Mouse (Mus musculus) heart, embryonic 12.5 days (tissue): ENCODE data around the gene Cyth1. TPM values are rescaled to one million over a fixed set of nuclear protein-coding genes. Genes with fewer than 3 reads are reported as not detected.

Source experiments
- ATAC-seq: fragments of 200-750 bp; cut with Nextera tagmentation; 2 replicates; pipeline ENCODE4 v1.8.0; 2017; ENCODE audit warnings: moderate TSS enrichment, moderate library complexity; ENCODE audit not compliant: insufficient number of reproducible peaks, low FRiP score
- H3K27ac ChIP-seq: fragments of 300-500 bp; sonication (generic); 2 replicates; pipeline ENCODE4 v1.5.1; 2016; ENCODE audit warnings: mild to moderate bottlenecking, moderate library complexity; ENCODE audit not compliant: poor library complexity, severe bottlenecking
- H3K27me3 ChIP-seq: fragments of 300-500 bp; sonication (generic); replicated peaks from 2 replicates; pipeline ENCODE4 v1.6.1; 2016; ENCODE audit warnings: mild to moderate bottlenecking, moderate library complexity
- H3K36me3 ChIP-seq: fragments of 300-500 bp; sonication (generic); 2 replicates; pipeline ENCODE4 v1.6.1; 2016; ENCODE audit warnings: mild to moderate bottlenecking, moderate library complexity
- H3K4me1 ChIP-seq: fragments of 300-500 bp; sonication (generic); replicated peaks from 2 replicates; pipeline ENCODE4 v1.6.1; 2016; ENCODE audit warnings: mild to moderate bottlenecking
- H3K4me2 ChIP-seq: fragments of 300-500 bp; sonication (generic); 2 replicates; pipeline ENCODE4 v1.6.1; 2016; ENCODE audit warnings: mild to moderate bottlenecking, moderate library complexity
- H3K4me3 ChIP-seq: fragments of 300-500 bp; sonication (generic); 2 replicates; pipeline ENCODE4 v1.5.1; 2016; ENCODE audit warnings: mild to moderate bottlenecking
- H3K9ac ChIP-seq: fragments of 300-500 bp; sonication (generic); 2 replicates; pipeline ENCODE4 v1.6.1; 2016; ENCODE audit warnings: mild to moderate bottlenecking, moderate library complexity
- H3K9me3 ChIP-seq: fragments of 300-500 bp; sonication (generic); replicated peaks from 2 replicates; pipeline ENCODE4 v1.6.1; 2016; ENCODE audit warnings: mild to moderate bottlenecking, moderate library complexity
- WGBS: fragments of 180-500 bp; shearing (Covaris S2); methylation state at CpG from one replicate; pipeline ENCODE4 v1.1.7; 2016; 5-methylcytosine and 5-hydroxymethylcytosine counted together
- polyA plus RNA-seq: library from polyadenylated mRNA; unstranded; fragments of >200 nt; fragmentation: Nextera tagmentation; extraction: Ambion mirVana; gene quantifications from 2 replicates; pipeline ENCODE4 v1.2.1, GENCODE M21; 2016

Gene Cyth1
- polyA plus RNA-seq, 1 experiment from 2014 or later = 21.1 TPM

DNA sequence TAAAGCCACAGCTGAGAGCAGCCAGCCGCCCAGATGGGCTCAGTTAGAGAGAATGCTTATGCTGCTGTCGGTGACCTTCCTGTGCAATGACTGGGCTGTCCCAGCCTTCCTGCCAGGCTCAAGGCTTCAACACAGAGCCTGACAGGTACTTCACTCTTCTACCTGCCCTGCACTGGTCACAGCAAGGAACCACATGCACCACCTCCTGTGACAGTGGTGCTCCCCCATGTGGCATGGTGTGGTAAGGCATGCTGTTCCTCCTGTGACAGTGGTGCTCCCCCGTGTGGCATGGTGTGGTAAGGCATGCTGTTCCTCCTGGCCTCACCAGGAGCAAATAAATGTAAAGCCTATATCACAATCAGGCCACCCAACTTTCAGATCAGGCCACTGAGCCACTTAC is 145.6 kb downstream of the Cyth1 start:
- H3K27ac ChIP-seq = no peak overlapping the region
- H3K4me2 ChIP-seq = no peak overlapping the region
- peaks cover 9% of the 10 kb centered on the region for H3K27me3 ChIP-seq
- H3K36me3 ChIP-seq = no peaks in the 10 kb centered on the region
- ATAC-seq = no peak
- no peaks in the 10 kb centered on the region for H3K9me3 ChIP-seq
- 60% methylated on average over 3 of the region's 3 CpGs for WGBS
- peaks cover 2% of the 10 kb centered on the region; the same call in 1 of the 2 replicates for H3K4me1 ChIP-seq
- H3K4me3 ChIP-seq = no peak overlapping the region
- no peak overlapping the region for H3K9ac ChIP-seq

DNA sequence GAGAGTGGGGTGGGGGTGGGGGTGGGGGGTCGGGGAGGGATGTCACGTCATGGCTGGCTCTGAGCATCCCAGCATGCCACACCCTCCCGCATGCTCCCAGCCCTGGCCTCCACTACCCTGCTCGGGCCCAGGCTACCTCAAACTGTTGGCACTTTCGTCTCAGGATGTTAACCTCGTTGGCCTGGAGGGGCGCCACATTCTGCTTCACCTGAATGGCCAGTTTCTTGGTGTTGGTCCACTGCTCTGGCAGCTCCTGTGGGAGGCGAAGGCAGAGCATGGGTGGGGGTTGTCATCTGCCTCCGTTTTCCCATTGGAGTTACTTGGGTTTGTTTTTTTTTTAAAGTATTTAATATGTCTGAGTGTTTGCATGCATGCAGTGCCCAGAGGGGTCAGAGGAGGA is 147.3 kb downstream of the Cyth1 start:
- ATAC-seq = no peak
- WGBS = 37% methylated on average over 9 of the region's 9 CpGs
- Histone ChIP-seq H3K9ac (no peak overlapping the region), H3K9me3 (no peaks in the 10 kb centered on the region), H3K27ac (no peak overlapping the region), H3K27me3 (peaks cover 9% of the 10 kb centered on the region), H3K4me2 (no peak overlapping the region), H3K4me1 (peaks cover 4% of the 10 kb centered on the region; the same call in 1 of the 2 replicates), H3K36me3 (no peaks in the 10 kb centered on the region), H3K4me3 (no peak overlapping the region)

DNA sequence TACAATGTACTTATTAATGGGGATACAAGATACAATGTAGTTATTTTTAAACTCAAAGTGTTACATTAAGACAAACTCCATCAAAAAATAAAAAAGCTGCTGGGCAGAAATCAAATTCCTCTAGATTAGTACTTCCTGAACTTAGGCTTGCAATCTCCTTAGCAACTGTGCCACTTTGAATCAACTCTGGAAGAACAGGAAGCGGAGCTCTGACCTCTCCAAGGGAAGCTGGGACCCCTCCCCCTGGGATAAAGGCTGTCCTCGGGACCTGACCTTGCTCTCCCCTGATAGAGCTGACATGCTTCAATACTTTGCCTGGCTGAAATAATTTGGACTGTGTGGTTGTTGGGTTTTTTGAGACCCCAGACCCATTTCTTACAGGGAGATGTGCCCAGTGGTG is 151.7 kb downstream of the Cyth1 start:
- Histone ChIP-seq H3K27ac (no peak overlapping the region), H3K4me1 (peaks cover 4% of the 10 kb centered on the region; the same call in 1 of the 2 replicates), H3K9ac (no peak overlapping the region), H3K9me3 (no peaks in the 10 kb centered on the region), H3K4me2 (no peak overlapping the region), H3K36me3 (no peaks in the 10 kb centered on the region), H3K4me3 (no peak overlapping the region), H3K27me3 (peaks cover 11% of the 10 kb centered on the region; the same call in 1 of the 2 replicates)
- 28% methylated on average over 2 of the region's 2 CpGs for WGBS
- ATAC-seq = no peak; the same call in 1 of the 2 replicates

DNA sequence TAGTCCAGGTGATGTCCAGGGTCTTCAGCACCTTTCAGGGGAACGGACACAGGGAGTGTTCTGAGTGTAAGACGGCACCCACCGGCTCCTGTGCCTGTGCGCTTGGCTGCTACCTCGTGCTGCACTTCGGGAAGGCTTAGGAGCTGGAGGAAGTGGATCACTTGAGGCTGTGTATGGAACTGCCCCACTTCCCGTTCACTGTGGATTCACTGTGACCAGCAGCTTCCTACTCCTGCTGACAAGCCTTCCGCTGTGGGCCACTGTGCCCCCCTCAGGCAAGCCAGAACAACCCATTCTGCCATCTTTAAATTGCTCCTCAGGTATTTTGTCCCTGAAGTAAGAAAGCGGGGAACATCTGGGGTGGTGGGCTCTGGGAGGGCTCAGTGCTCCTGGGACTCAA is 153.4 kb downstream of the Cyth1 start:
- Histone ChIP-seq H3K9me3 (peaks cover 16% of the 10 kb centered on the region; the same call in 1 of the 2 replicates), H3K27me3 (0 out of 2 replicates have a peak, but pooled peaks cover 6% of the 10 kb centered on the region), H3K27ac (no peak overlapping the region), H3K9ac (no peak overlapping the region), H3K4me3 (no peak overlapping the region), H3K4me2 (no peak overlapping the region), H3K4me1 (peaks cover 4% of the 10 kb centered on the region; the same call in 1 of the 2 replicates), H3K36me3 (no peaks in the 10 kb centered on the region)
- WGBS = 83% methylated on average over 9 of the region's 9 CpGs
- ATAC-seq = no peak

DNA sequence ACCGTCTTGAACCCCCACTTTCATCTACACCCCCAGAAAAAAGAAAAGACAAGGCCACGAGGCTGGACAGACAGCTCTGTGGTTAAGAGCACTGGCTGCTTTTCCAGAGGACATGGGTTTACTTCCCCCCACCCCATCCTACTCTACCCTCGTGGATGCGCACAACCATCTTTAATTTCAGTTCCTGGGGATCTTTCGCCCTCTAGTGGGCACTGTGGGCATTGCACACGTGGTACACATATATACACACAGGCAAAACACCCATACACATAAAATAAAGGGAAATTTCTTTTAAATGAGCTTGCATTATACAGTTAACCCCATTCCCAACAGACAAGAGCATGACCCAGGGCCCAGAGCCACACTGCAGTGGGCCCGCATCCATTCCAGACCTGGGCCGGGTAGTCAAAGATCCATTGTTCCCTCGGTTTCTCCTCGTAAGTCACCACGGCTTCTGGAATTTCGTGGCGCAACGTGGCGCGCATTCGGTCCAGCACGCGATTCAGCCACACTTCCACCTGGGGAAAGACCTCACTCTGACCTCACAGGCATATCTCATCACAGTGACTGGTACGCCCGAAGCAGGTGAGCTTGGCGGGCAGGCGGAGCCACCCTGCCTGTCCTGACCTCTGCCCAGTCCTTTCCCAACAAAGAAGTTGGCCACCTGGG is 157.3 kb downstream of the Cyth1 start:
- ATAC-seq = no peak
- no peaks in the 10 kb centered on the region for H3K36me3 ChIP-seq
- H3K4me3 ChIP-seq = no peak overlapping the region
- H3K27me3 ChIP-seq = 0 out of 2 replicates have a peak, but pooled peaks cover 9% of the 10 kb centered on the region
- WGBS = 81% methylated on average over 23 of the region's 23 CpGs
- H3K27ac ChIP-seq = no peak overlapping the region
- no peaks in the 10 kb centered on the region for H3K4me1 ChIP-seq
- peaks cover 16% of the 10 kb centered on the region; the same call in 1 of the 2 replicates for H3K9me3 ChIP-seq
- no peak overlapping the region for H3K4me2 ChIP-seq
- no peak overlapping the region for H3K9ac ChIP-seq

DNA sequence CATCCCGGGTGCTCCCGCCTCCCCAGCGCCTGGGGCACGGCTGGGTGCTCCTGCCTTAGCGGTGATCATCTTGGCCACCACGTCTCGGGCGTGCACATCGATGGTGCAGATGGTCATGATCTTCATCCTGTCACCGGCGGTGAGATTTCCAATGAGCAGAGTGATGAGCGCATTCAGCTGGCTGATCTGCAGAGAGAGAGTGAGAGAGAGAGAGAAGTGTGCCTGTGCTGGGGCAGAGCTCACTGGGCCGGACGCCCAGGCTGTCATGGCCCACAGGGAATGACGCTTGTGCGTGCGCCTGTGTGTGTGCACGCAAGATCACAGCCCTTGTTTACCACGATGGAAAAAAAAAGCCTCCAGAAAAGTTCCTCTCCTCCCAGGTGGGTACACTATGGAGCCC is 159.5 kb downstream of the Cyth1 start:
- H3K9ac ChIP-seq = no peak overlapping the region
- 0 out of 2 replicates have a peak, but pooled peaks cover 3% of the 10 kb centered on the region for H3K27me3 ChIP-seq
- H3K4me2 ChIP-seq = no peak overlapping the region
- ATAC-seq = no peak
- H3K36me3 ChIP-seq = no peaks in the 10 kb centered on the region
- WGBS = 80% methylated on average over 19 of the region's 19 CpGs
- H3K27ac ChIP-seq = no peak overlapping the region
- peaks cover 14% of the 10 kb centered on the region for H3K4me1 ChIP-seq
- H3K9me3 ChIP-seq = peaks cover 16% of the 10 kb centered on the region; the same call in 1 of the 2 replicates
- H3K4me3 ChIP-seq = no peak overlapping the region

DNA sequence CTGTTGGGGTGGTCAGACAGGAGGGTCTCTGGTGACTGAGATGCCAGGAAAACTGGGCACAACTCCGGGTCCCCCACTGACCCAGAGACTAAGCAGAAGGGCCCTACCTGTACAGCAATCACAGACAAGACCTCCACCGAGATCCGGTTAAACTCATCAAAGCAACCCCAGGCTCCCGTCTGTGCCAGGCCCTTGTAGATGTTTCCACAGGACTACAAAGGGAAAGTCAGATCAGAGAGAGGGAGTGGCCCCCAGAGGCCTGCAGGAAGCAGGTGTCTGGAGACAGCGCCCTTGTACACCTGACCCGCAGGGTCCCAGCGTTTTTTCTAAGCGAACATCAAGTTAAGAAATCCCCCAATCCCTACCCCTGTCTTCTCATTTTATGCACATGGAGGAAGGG is 162.4 kb downstream of the Cyth1 start:
- no peak for ATAC-seq
- Histone ChIP-seq H3K4me2 (no peak overlapping the region), H3K36me3 (no peaks in the 10 kb centered on the region), H3K4me1 (peaks cover 14% of the 10 kb centered on the region), H3K27ac (no peak overlapping the region), H3K9me3 (peaks cover 9% of the 10 kb centered on the region; the same call in 1 of the 2 replicates), H3K4me3 (no peak overlapping the region), H3K27me3 (peaks cover 3% of the 10 kb centered on the region; the same call in 1 of the 2 replicates), H3K9ac (no peak overlapping the region)
- WGBS = 75% methylated on average over 8 of the region's 8 CpGs

DNA sequence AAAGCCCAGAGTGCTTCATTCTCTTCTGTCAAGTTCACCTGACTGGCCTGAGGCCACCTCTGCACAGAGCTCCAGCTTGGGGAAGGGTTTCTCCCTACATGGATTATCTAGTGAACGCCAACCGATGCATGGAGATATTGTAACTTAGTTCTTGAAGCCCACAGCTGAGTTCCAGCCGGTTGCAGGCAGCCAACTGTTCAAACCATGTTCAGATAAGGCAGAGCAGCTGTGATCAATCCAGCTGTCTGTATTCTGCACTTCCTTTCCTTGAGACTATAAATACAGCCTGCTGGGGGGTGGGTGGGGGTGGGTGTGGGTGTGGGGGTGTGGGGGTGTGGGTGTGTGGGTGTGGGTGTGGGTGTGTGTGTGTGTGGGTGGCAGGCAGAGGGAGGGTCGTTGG is 163.2 kb downstream of the Cyth1 start:
- 0 out of 2 replicates have a peak, but pooled peaks cover under 1% of the 10 kb centered on the region for H3K9me3 ChIP-seq
- H3K4me3 ChIP-seq = no peak overlapping the region
- no peak overlapping the region for H3K4me2 ChIP-seq
- ATAC-seq = no peak
- H3K27me3 ChIP-seq = peaks cover 3% of the 10 kb centered on the region; the same call in 1 of the 2 replicates
- WGBS = 21% methylated on average over 4 of the region's 4 CpGs
- H3K36me3 ChIP-seq = no peaks in the 10 kb centered on the region
- no peak overlapping the region for H3K9ac ChIP-seq
- H3K4me1 ChIP-seq = peaks cover 14% of the 10 kb centered on the region
- H3K27ac ChIP-seq = no peak overlapping the region

DNA sequence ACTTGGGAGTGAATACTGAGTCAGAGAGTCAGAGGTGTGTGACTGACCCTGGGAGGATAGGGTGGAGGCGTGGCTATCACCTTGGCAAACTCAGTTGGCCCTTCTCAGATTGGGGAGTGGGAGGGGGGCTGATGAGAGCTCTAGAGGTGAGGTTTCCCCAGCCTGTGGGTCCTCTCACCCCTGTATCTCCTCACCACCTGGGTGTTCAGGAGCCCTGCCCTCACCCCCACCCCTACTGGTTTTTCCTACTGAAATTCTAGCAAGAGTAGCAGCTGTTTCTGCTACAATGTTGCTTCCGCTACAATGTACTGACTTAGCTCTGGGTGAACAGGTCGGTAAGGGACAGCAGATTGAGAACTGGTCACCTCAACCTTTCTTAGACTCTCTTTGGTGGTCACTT is 164.1 kb downstream of the Cyth1 start:
- H3K36me3 ChIP-seq = no peaks in the 10 kb centered on the region
- H3K9ac ChIP-seq = no peak overlapping the region
- ATAC-seq = no peak
- peaks cover 6% of the 10 kb centered on the region; the same call in 1 of the 2 replicates for H3K27me3 ChIP-seq
- H3K4me1 ChIP-seq = peaks cover 14% of the 10 kb centered on the region
- WGBS = 62% methylated on average over 3 of the region's 3 CpGs
- H3K4me2 ChIP-seq = no peak overlapping the region
- H3K9me3 ChIP-seq = no peaks in the 10 kb centered on the region
- H3K27ac ChIP-seq = no peak overlapping the region
- H3K4me3 ChIP-seq = no peak overlapping the region

DNA sequence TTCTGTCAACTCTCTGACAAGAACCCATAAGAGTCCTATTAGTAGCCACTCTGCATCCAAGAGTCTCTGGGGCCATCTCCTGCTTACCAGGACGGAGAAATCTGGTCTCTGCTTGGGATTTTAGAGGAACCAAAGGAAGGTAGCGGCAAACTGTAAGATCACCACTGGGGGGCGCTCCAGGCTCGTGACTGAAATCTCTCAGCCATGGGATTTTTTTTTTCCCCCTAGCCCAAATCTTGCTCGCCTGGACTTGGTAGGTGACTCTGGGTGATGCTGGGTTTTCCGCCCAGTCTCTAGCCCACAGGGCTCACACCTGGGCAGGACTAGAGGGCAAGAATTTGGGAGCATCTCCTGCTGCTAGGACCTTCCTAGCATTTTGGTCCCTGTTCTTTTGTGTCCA is 164.6 kb downstream of the Cyth1 start:
- no peak overlapping the region for H3K4me2 ChIP-seq
- 5% methylated on average over 6 of the region's 6 CpGs for WGBS

DNA sequence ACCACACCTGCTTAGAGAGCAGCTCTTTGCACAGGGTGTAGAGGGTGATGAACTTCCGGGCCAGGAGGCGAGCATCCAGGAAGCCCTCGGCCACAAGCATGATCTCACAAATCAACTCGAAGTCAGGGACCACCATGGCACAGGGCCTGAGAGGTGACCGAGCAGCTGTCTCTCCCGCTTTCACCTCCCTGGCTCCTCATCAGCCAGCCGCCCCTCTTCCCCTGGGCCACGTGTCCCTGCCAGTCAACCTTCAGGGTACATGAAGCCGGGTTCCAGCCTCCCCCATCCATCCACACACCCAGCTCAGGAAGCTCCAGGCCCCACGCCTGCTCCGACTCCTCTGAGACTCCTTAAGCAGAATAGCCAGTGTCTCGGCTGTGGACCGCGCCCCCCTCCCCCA is 166.1 kb downstream of the Cyth1 start:
- Histone ChIP-seq H3K4me1 (peaks cover 14% of the 10 kb centered on the region), H3K36me3 (no peaks in the 10 kb centered on the region), H3K9ac (no peak overlapping the region), H3K27ac (no peak overlapping the region), H3K4me3 (no peak overlapping the region), H3K27me3 (peaks cover 6% of the 10 kb centered on the region; the same call in 1 of the 2 replicates), H3K4me2 (no peak overlapping the region), H3K9me3 (no peaks in the 10 kb centered on the region)
- no peak for ATAC-seq
- 85% methylated on average over 14 of the region's 14 CpGs for WGBS

More for the DNA sequence above, 164.6 kb downstream of the Cyth1 start:
- Histone ChIP-seq H3K9ac (no peak overlapping the region), H3K27me3 (peaks cover 6% of the 10 kb centered on the region; the same call in 1 of the 2 replicates), H3K4me3 (no peak overlapping the region), H3K36me3 (no peaks in the 10 kb centered on the region), H3K27ac (no peak overlapping the region), H3K4me1 (peaks cover 14% of the 10 kb centered on the region), H3K9me3 (no peaks in the 10 kb centered on the region)
- no peak for ATAC-seq
